Mouse (Mus musculus) cortical plate, adult 2 months (tissue): ENCODE measurements around the gene Kcnk16.

Experiments
- CTCF ChIP-seq: fragments of 200-500 bp; IDR thresholded peaks from 2 replicates; pipeline ENCODE4 v1.5.1; 2011; ENCODE audit warnings: mild to moderate bottlenecking, control low read depth, low read length; ENCODE audit not compliant: insufficient read depth; ENCODE audit errors: extremely low read depth
- POLR2A ChIP-seq: fragments of 200-500 bp; IDR thresholded peaks from 2 replicates; pipeline ENCODE4 v1.6.1; 2011; ENCODE audit warnings: mild to moderate bottlenecking, low read length, control low read depth; ENCODE audit not compliant: insufficient read depth; ENCODE audit errors: extremely low read depth

- TF ChIP-seq CTCF (no peak), POLR2A (no peak)
Measured at GRCm38 (mm10) chr14:20234403-20234802, 34.6 kb downstream of the Kcnk16 start.
